Mouse (Mus musculus) adrenal gland, postnatal 4 days (tissue): ENCODE data around the gene Lamb1. TPM values are rescaled to one million over a fixed set of nuclear protein-coding genes. Genes with fewer than 3 reads are reported as not detected.

Source experiments
- DNase-seq, 2 experiments: peaks; one replicate each; pipeline ENCODE4 v3.0.0; 2021 to 2022; ENCODE audit warnings: low spot score in 2 of 2, mixed read lengths in 2 of 2
- total RNA-seq, 2 experiments: library from RNA; stranded (reverse); gene quantifications; 2 replicates each; pipeline ENCODE4 v1.2.3; 2021

The Lamb1 gene
- total RNA-seq, 2 experiments from 2014 or later: 236 to 271 TPM

DNA sequence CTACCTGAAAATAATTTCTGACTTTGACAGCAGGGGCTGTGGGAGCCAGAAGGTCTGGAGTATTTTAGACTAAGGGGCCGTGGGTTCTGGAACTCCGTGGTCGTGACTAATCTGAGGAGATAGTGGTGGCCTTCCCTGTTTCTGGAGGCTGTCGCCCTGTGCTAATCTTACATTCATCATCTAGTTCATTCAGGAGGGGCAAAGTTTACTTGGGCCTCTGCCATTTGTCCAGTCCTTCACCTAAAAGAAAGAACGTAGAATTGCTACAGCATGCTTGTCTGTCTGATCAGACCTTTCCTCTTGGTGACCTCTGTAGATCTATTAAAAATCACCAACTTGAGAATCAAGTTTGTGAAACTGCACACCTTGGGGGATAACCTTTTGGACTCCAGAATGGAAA, 17.2 kb downstream of the Lamb1 start:
- DNase-seq: no peak

DNA sequence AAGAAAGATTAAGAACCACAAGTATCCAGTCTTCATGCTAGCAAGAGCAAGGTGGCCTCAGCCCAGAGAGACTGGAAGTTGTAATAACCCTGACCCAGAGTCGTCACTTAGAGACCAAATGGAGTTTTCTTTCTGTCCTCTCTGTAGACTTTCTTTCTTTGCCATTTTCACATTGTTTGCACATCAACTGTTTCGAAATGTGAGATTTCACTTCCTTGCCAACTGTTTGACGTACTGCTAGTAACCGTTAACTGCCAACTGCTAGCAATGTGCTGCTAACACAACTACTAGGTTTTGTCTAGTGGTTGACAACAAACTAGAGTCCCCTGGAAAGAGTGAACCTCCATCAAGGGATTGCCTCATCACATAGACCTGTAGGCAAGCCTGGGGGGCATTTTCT, 18.1 kb downstream of the Lamb1 start:
- DNase-seq: no peak

DNA sequence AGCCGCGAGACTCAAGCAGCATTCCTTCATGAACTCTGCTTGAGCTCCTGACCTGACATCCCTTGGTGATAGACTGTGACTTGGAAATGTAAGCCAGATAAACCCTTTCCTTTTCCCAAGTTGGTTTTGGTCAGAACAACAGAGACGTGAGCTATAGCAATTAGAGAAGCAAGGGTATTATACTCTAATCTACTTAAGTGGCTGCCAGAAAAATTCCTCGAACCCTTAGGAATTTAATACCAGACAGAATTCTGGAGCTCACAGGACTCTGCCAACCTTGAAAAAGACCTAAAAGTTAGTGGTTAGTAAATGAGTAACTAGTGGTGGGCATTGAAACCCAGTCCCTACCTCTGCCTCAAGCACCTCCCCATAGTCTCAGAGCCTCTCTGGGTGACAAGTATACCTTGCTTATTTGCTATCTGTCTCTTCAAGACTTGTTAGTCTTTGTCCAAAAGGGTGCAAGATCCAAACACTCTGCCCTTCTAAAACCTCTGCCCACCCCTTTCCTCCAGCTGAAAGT, 18.6 kb downstream of the Lamb1 start:
- DNase-seq: no peak

DNA sequence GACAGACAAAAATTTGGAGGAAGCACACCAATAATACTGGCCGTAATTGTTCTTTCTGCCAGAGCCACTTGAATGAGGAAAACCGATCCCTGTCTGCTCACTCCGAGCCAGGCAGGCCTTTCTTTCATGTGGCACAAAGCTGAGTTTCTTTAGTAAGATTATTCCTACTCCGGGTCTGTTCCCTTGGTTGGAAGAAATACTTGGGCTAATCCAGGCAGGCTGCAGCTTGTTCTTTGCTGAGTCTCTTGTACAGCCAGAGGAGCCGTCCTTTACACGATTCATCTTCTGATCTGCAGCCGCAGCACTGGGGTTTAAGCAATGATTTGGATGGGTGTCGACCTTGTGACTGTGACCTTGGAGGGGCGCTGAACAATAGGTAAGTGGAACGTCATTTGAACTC, 24.0 kb downstream of the Lamb1 start:
- no peak for DNase-seq

DNA sequence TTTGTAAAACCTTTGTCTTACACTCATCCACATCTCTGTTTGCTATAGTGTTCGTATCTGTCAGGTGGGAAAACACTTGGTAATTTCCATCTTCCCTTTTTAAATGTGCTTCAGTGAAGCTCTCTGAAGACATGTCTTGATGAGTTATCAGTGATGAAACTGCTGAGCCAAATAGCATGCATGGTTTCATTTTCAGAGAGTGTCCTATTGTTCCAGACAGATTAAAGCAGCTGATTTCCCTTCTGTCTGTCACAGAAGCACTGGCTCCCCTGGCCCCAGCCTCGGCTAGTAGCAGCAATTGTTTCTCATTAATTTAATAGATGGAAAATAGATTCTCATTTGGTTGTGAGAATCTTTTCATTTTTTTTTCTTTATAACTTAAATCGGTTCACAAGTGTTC, 25.9 kb downstream of the Lamb1 start:
- DNase-seq: no peak

DNA sequence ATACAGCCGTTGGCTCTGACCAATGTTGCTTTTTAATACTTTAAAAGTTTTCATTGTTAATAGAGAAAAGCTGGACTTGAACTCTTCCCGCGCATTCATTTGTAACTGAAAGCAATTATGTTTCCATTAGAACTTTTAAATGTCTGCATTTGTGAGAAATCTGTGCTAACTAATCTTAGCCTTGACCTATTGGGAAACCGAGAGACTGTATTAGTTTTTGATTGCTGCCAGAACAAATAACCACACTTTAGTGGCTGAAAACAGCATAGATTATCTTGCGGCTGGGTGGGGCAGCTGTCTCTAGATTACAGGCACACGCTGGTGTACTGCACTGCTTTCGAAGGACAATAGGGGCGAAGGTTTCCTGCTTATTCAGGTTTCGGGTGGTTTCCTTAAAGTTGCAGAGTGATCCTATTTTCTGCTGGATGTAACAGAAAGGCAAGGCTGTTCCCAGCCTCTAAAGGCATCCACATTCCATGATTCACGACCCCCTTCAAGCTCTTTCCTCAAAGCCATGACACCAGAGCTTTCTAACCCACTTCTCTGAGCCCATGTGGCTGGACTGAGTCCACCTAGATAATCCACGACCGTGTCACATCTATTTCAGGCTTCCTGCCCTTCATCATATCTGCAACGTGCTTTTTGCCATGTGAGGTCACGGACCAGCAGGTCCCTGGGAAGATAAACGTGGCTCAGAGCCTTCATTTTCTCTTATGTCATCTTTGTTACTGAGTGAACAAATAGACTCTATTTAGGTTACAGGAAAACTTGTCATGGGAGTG, 28.5 kb downstream of the Lamb1 start:
- DNase-seq: no peak

DNA sequence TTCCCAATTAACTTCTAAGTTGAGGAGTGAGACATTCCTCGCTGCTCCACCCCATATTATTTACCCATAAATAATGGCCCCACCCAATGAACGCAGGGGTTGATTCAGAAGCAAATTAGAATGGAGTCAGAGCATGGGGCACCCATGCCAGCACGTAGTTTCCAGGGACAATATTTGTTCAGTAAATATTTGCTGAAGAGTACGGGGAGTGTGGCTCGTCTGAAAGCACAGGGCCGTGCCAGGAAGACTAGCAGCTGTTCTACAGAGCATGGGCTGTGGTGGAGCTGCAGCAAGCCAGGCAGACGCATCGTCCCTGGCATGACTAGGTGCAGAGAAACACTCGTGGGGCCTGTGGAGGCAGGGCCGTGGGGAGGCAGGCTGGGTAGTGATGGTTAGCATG, 29.5 kb downstream of the Lamb1 start:
- DNase-seq: no peak

DNA sequence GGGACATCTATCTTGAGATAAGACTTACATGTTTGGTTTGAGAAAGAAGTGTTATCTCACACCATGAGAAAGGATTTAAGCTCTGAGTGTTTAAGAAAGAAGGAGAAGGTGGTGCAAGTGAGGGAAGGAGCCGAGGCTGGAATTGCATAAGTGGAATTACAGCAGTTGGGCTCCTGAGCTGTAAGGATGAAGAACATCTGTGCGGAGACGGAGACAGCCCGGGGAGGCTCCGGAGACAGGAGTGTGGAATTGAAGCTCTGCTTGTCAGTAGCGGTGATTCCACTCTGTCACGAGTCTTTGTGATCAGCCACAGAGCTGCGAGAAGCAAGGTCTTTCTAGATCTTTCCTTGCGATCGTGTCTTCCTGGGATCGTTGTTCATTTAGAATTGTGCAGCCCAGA, 30.0 kb downstream of the Lamb1 start:
- DNase-seq: no peak

DNA sequence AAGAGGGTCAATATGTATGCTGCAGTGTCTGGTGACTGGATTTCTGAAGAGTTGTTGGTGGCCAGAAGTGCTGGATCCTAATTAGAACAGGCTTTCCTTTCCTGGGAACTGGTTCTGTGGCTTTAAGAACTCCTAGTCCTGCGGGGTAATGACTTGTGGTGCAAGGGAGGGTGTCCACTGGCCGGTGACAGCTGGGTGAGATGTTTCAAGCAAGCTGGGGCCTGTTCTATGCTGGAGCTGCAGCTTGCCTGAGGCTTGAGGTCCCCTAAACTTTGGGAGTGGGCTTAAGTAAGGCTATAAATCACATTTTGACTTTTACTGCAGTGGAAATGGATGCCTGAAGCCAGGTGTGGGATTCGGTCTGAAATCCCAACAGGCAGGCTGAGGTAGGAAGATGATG, 30.5 kb downstream of the Lamb1 start:
- no peak for DNase-seq

DNA sequence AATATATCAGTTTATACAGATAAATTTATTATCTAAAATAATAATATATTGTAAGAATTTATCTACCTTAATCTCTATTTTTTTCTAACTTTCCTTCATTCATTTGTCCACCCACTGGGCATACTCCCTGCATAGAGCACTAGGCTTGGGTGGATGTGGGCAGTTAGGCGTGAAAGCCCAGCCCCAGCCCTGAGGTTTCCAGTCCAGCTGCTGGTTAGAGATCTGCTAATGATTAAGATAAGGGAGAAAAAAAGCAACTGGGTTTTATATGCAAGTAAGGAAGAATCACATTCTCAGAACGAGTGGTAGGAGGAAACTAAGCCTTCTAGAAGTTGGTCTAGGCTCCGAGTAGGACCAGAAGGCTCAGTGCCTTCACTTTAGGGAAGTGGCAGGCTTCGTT, 31.1 kb downstream of the Lamb1 start:
- DNase-seq: no peak

DNA sequence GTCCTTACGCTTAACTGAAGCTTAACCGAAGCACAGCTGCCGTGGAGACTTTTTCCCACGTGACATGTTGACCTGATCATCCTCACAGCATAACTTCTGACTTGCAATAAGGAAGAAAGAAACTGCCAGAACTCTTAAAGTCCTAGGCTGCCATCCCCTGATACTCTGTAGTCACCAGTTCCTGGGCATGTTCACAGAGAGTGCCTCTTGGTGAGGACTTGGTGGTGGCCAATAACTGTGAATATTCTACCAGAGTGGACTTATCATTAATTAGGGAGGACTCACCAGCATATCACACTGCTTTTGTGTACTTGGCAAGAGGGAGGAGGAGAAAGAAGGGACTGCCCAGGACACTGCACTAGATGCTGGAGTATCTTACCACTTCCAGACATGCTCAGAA, 33.1 kb downstream of the Lamb1 start:
- no peak for DNase-seq

DNA sequence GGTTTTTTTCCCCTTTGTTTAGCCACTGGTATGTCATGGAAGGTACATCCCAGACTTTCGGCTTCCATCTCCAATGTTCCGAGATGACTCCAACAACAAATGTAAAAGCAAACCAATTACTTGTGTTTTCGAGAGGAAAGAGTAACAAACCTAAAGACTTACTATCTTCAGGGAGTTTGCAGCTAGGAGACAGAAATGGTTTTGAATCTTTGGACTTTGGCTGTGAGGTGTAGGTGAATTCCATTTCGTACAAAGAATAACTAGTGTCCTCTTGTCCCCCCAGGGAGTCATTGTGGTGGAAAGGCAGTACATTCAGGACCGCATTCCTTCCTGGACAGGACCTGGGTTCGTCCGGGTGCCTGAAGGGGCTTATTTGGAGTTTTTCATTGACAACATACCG, 33.5 kb downstream of the Lamb1 start:
- no peak for DNase-seq

DNA sequence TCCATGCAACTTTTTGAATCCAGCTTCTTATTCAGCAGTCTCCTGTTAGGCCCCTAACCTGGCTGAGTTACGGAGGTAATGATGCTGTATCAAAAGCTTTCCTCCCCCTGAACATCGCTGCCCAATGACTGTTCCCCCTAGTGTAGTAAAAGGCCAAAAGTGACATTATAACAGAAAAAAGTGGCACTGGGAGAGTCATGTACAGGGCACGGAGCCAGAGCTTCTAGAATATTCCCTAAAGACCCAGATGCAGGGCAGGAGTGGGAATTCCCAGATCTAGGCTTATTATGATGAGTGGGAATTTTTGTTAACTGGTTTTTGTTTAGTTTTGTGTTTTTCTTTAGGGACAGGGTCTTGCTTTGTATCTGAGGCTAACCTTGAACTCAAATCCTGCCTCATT, 34.1 kb downstream of the Lamb1 start:
- no peak for DNase-seq

DNA sequence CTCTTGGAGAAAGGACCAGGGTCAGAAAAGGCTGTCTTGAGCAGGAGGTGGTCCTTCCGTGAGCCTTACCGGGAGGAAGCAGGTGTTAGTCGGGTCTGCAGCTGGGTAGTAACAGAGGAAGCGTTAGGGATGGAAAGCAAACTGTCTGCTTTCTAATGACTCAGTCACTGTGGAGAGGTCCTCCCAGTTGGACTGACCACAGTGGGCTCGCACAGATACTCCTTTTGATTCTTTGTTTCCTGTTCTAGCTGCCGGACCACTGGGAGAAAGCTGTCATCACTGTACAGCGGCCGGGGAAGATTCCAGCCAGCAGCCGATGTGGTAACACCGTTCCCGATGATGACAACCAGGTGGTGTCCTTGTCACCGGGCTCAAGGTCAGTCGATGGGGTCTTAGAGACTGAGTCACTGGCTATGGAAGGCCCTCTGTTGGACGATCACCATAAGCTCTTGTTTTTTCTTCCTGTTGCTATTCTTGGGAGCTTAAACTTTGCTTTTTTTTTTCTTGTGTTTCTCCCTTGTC, 34.7 kb downstream of the Lamb1 start:
- DNase-seq: peak in 1 of 2 experiments; percentile 36

DNA sequence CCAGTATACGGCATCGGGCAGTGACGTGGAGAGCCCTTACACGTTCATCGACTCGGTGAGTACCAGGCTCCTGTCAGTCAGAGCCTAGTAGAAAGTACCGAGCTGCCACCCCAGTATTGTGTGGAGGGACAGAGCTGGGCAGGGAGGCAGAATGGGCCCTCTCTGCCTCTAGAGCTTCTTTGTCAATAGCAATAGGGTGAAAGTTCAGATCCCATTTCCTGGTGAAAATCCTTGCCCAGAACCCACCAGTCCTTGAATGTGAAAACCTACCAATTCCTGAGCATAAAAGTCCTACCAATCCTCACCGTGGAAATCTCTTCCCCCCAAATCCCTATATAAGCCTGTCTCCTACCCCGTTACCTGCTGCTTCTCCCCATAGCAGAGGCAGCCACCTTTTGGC, 35.2 kb downstream of the Lamb1 start:
- DNase-seq: no peak

DNA sequence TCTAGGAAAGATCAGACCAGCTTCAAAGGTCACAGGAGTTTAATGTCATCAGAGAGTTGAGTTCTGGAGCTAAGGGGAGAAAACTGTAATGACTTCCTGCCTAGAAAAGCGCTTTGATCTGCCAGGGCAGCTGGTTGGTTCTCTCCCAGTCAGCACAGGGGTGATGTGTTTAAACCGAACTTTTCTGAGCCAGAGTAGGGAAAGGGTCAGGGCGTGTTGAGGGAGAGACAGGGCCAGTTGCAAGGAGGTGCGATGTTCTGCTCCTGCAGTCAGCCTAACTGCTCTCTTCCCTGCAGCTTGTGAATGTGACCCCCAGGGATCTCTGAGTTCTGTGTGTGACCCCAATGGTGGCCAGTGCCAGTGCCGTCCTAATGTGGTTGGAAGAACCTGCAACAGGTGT, 37.2 kb downstream of the Lamb1 start:
- no peak for DNase-seq

DNA sequence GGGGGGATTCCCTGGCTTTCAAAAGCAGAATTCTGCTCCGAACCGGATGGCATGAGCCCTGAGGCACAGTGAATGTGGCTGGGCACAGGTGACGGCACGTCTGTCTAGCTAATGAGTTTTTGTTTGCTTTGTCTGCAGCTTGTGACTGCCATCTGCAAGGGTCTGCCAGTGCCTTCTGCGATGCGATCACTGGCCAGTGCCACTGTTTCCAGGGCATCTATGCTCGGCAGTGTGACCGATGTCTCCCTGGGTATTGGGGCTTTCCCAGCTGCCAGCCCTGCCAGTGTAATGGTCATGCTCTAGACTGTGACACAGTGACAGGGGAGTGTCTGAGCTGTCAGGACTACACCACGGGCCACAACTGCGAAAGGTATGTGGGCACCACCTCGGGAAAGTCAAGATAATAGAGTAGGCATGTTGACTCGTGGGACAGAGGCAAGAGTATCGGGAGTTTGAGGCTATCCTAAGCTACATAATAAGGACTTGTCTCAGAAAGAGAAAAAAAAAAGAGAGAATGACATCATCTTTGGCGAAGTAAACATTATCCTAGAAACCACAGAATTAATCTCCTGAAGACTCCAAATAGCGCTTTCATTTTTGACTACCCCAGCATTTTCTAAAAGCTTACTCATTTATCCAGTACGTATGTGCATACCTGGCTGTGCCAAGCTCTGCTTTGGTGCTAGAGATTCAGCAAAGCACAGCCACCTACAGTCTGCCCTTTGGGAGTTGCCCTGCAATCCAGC, 37.9 kb downstream of the Lamb1 start:
- DNase-seq: no peak

DNA sequence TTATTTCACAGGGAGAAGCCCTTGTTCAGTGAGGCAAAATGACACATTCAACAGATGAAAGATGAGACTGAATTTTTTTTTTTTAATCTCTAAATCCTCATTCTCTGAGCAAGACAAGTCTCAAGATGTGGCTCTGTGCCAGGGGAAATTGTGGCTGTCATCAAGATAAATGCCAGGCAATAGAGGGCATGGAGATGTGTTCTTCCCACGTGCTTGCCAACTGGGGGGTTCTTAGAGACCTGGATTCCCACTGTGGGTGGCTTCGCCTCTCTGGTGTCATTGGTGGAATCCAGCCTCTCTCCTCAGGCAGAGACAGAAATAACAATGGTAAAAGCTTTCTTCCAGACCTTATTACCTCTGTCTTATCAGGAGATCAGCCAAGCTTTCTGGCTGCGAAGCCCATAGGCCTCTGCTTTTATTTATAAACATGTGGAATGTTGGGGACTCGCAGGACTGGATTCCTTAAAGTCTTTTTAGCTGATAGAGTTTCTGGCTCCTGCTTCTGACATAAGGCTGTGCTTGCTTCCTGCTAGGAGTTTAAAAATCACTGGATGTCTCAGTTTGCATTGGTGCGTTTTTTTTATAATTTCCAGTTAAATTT, 41.1 kb downstream of the Lamb1 start:
- no peak for DNase-seq

DNA sequence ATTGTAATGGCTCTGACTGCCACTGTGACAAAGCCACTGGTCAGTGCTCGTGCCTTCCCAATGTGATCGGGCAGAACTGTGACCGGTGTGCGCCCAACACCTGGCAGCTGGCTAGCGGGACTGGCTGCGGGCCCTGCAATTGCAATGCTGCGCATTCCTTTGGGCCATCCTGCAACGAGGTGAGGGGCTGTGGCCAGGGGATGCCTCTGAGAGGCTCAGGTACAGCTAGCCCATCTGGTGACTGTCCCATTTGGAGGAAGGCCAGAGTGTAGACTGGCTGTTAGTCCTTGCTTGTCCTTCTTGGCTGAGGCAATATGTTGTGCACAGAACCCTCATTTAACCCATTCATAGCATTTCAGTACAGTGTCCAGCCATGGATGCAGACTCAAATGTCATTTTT, 42.0 kb downstream of the Lamb1 start:
- no peak for DNase-seq

DNA sequence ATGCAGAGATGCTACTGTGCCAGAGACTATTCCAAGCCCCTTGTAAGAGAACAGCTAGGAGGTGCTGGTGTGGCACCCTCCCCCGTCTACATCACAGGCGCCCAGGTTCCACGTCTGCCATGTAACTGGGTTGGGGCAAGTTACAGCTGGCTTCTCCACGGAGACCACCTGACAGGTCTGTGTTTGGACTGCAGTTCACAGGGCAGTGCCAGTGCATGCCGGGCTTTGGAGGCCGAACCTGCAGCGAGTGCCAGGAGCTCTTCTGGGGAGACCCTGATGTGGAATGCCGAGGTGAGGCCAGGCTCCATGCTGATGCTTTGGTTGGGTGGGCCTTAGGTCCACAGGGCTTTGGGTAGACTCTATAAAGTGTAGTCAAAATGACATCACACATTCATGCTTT, 42.7 kb downstream of the Lamb1 start:
- DNase-seq: no peak

DNA sequence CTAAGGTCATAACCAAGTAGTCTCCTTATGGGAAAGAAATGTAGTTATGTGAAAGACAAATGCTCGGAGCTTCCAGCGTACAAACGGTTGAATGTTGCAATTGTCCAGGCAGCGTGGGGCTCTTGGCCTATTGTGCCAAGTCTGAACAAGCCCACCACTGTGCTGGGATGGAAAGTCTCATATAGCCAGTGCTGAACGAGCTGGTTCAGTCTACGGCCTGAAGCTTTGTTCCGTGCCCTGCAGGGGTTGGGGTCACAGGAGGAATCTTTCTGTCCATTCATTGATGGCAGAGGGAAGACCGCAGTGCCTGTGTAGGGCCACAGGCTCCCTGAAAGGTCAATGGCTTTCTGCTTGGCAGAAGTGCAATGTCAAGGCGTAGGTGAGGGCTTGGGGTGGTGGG, 45.7 kb downstream of the Lamb1 start:
- no peak for DNase-seq

DNA sequence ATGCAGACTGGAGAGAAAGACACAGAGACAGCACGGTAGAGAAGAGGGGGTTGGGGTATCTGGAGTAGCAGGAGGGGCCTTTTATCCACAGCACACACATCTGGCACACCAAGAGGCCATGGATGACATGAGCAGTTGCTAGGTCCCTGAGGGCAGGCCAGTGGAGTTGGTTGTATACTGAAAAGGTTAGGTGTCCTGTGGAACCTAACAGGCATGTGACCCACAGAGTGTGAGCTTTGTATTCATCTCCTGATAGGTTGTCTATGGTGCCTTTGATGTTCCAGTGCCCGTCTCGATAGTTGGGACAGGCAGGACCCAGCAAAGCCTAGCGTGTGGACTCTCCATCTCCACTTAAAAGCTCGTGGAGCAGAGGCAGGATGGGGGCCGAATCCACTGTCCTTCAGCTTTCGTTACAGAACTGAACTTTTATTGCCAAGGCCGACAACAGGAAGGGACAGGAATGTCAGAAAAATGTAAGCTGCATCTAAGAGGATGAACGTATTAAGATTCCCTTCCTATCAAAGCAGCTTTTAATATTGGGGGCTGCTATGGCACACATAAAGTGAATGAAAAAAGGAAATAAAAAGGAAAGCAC, 46.7 kb downstream of the Lamb1 start:
- DNase-seq: no peak
